Comparison of ENCODE assay signal across 12 mouse cellular contexts in the genomic region with DNA sequence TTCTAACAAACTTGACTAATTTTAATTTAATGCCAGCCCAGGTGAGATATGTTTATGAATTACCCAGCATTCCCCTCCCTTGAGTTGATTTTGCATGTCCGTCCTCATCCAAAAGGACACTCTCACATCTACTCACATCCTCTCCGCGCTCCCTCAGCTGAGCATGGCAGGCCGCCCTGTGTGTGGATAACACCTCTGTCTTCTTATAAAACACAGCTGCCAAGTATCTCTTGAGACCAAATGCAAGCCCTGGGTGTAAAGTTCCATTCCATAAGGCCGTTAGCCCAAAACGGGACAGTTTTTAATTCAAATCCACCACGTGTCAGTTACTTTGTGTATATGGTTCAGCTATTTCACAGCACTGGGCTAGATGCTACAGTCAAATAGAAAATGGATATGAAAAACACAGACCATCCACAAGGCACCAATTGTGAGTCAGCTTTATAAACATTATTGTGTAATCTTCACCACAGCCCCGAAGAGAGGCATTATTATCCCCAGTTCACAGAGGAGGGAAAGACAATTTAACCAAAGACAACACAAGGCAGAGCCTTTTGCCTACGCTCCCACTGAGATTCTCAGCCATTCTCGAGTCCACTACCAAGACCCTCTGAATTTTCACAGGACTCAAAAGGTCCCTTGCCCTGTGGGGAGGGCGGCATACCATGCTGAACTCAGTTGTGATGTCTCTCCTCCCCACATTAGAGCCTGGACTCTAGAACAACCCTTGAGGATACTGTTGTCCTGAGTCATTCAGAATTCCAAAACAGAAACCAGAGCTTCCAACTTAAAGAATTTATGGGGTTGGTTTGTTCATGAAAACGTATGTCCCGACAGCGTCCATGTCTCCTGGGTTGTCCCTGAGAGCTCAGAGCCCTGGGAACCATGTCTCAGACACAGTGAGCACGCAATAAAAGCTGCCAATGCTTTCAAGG. TPM values are rescaled to one million over a fixed set of nuclear protein-coding genes. Genes with fewer than 3 reads are reported as not detected.
A peak's percentile ranks its signal among the peaks of the same experiment; 100 is the strongest.
DNase-seq lines count a peak whose midpoint lies in the region.
"Had no signal": no experiment of that assay in that cellular context is flagged by ENCODE, and none has a peak within 500 bp of the region (broad histone marks: within the 10 kb centered on the region; RNA-seq: fewer than 3 reads in every experiment).

No protein-coding gene starts in this region.

- DNase-seq in heart, postnatal 4 days: peak; percentile 27
- DNase-seq in heart, adult 18-20 months: no peak
- DNase-seq in right cerebral cortex, postnatal 14 days: peak; percentile 18
- no peak for DNase-seq in right cerebral cortex, postnatal 4 days
- peak; percentile 48 for DNase-seq in brain, adult 2 months (ENCODE audit: low read depth, low spot score)
- DNase-seq in telencephalon, adult 2 months (ENCODE audit: low read depth, low spot score): peak; percentile 29
- no peak for DNase-seq in layer of hippocampus, adult 9-11 months
- DNase-seq: adrenal gland, postnatal 10 days; cerebellum, postnatal 10 days; kidney, adult 11 months; kidney, postnatal 36 days had no signal

RNA-seq across cellular contexts. Expression of a gene that starts 12.6 kb away (rescaled TPM):
- total RNA-seq in heart, postnatal 4 days (2021): 10 to 100 TPM; 37.6 to 38.4 TPM
- total RNA-seq in heart, adult 18-20 months (2021): 10 to 100 TPM; 11.8 to 13.1 TPM
- total RNA-seq: megakaryocyte progenitor cell, adult 5-6 weeks had no signal

Comparison
In these comparisons a context has a peak if more than half of its experiments do, and no peak if none do; other contexts are left out.
1. DNase-seq: peak in heart, postnatal 4 days (single experiment), right cerebral cortex, postnatal 14 days (single experiment), brain, adult 2 months (single experiment) and telencephalon, adult 2 months (single experiment); none in heart, adult 18-20 months (0 of 2), right cerebral cortex, postnatal 4 days (single experiment) and layer of hippocampus, adult 9-11 months (single experiment).